9 mouse cellular contexts compared by ENCODE assay signal in genomic region chr11:59015052-59015451, GRCm38 (mm10). TPM values are rescaled to one million over a fixed set of nuclear protein-coding genes. Genes with fewer than 3 reads are reported as not detected.
DNase-seq lines count a peak whose midpoint lies in the region; ATAC-seq and TF ChIP-seq lines count a peak whose summit lies in the region.
"Had no signal": no experiment of that assay in that cellular context is flagged by ENCODE, and none has a peak within 500 bp of the region (broad histone marks: within the 10 kb centered on the region; RNA-seq: fewer than 3 reads in every experiment).

No protein-coding gene starts in this region.

- TF ChIP-seq POLR2A in spleen, adult 2 months (IDR thresholded peaks at IDR 0.05; ENCODE audit: low read depth, low read length) = no peak

- DNase-seq in gastrocnemius, postnatal 10 days = peak; percentile 51
- no peak for DNase-seq in gastrocnemius, adult 8-10 months (ENCODE audit: low spot score in 2 of 2)
- no peak for DNase-seq in spleen, adult 2 months (ENCODE audit: low read depth in 1 of 2, low spot score in 2 of 2)
- DNase-seq in spleen, postnatal 36 days (ENCODE audit: low spot score in 2 of 2) = no peak
- DNase-seq in embryo, embryonic 10 days (ENCODE audit: low spot score) = peak; percentile 51
- peak; percentile 49 for DNase-seq in left cerebral cortex, postnatal 14 days (ENCODE audit: low spot score in 2 of 2)
- DNase-seq in retina, postnatal 1 day = peak; percentile 46

- H3K4me2 ChIP-seq in heart, embryonic 12.5 days = no peak overlapping the region
- H3K4me2 ChIP-seq: neural tube, embryonic 12.5 days had no signal

- H3K27me3 ChIP-seq in spleen, adult 2 months (ENCODE audit: control insufficient read depth, insufficient read depth, low read length) = no peaks in the 10 kb centered on the region
- no peaks in the 10 kb centered on the region for H3K27me3 ChIP-seq in heart, embryonic 12.5 days (replicated peaks)
- H3K27me3 ChIP-seq: neural tube, embryonic 12.5 days had no signal

- 0 out of 2 replicates have a peak, but pooled peaks have one; percentile 9 for TF ChIP-seq CTCF in spleen, adult 2 months (IDR thresholded peaks at IDR 0.05; ENCODE audit: extremely low read depth, insufficient read depth, insufficient read length, insufficient replicate concordance)

- intact Hi-C loops in left cerebral cortex, postnatal 14 days (cut with DNase I) = no loop called here

- H3K4me3 ChIP-seq in spleen, adult 2 months (ENCODE audit: extremely low read depth, insufficient read depth, insufficient read length) = no peak overlapping the region
- H3K4me3 ChIP-seq in heart, embryonic 12.5 days = no peak overlapping the region
- H3K4me3 ChIP-seq: neural tube, embryonic 12.5 days had no signal

- no peaks in the 10 kb centered on the region for H3K36me3 ChIP-seq in spleen, adult 2 months (ENCODE audit: control insufficient read depth, insufficient read depth, low read length)
- H3K36me3 ChIP-seq in heart, embryonic 12.5 days = peaks cover 23% of the 10 kb centered on the region
- H3K36me3 ChIP-seq: neural tube, embryonic 12.5 days had no signal

- ATAC-seq in heart, embryonic 12.5 days (ENCODE audit: insufficient number of reproducible peaks, low FRiP score) = no peak

- WGBS in spleen, adult 2 months = 34% methylated on average over 9 of the region's 9 CpGs
- 36% methylated on average over 9 of the region's 9 CpGs for WGBS in heart, embryonic 12.5 days

- no peaks in the 10 kb centered on the region for H3K4me1 ChIP-seq in spleen, adult 2 months (ENCODE audit: control insufficient read depth, insufficient read depth, insufficient read length)
- peaks cover 11% of the 10 kb centered on the region for H3K4me1 ChIP-seq in heart, embryonic 12.5 days (replicated peaks)
- H3K4me1 ChIP-seq: neural tube, embryonic 12.5 days had no signal

- H3K9ac ChIP-seq in heart, embryonic 12.5 days = no peak overlapping the region
- H3K9ac ChIP-seq: neural tube, embryonic 12.5 days had no signal

- no peak overlapping the region for H3K27ac ChIP-seq in spleen, adult 2 months (ENCODE audit: insufficient read depth, low read length)
- H3K27ac ChIP-seq in heart, embryonic 12.5 days (ENCODE audit: poor library complexity, severe bottlenecking) = no peak overlapping the region
- H3K27ac ChIP-seq: neural tube, embryonic 12.5 days had no signal

- H3K9me3 ChIP-seq in heart, embryonic 12.5 days (replicated peaks) = no peaks in the 10 kb centered on the region
- H3K9me3 ChIP-seq: neural tube, embryonic 12.5 days had no signal

RNA-seq across cellular contexts. Expression of gene Trim11, which starts 37.2 kb away (rescaled TPM):
- 10 to 100 TPM; 11.1 to 15.4 TPM for total RNA-seq in gastrocnemius, postnatal 10 days (2021)
- total RNA-seq in gastrocnemius, adult 8-10 months (2022) = 1 to 10 TPM; 4.8 to 8.5 (median 7.4) TPM
- polyA plus RNA-seq in spleen, adult 2 months (2012; rRNA removed) = 55.6 and 62.0 TPM in 2 replicates
- total RNA-seq in left cerebral cortex, postnatal 14 days (2021) = 10 to 100 TPM; 21.8 to 22.0 TPM
- polyA plus RNA-seq in heart, embryonic 12.5 days (2016; fragmentation: Nextera tagmentation; extraction: Ambion mirVana) = 27.6 and 30.8 TPM in 2 replicates

Comparison
In these comparisons a context has a peak if more than half of its experiments do, and no peak if none do; other contexts are left out.
1. DNase-seq: peak in gastrocnemius, postnatal 10 days (single experiment), embryo, embryonic 10 days (single experiment), left cerebral cortex, postnatal 14 days (2 of 2) and retina, postnatal 1 day (single experiment); none in gastrocnemius, adult 8-10 months (0 of 2), spleen, adult 2 months (0 of 2) and spleen, postnatal 36 days (0 of 2).